Mouse (Mus musculus) stomach, embryonic 16.5 days (tissue): ENCODE data around the gene Olfr504. TPM values are rescaled to one million over a fixed set of nuclear protein-coding genes. Genes with fewer than 3 reads are reported as not detected.

Experiments
- polyA plus RNA-seq: library from polyadenylated mRNA; unstranded; fragments of >200 nt; fragmentation: Nextera tagmentation; extraction: Ambion mirVana; gene quantifications from 2 replicates; pipeline ENCODE4 v1.2.1, GENCODE M21; 2015

Gene Olfr504
- polyA plus RNA-seq, 1 experiment from 2014 or later: not detected

Other genes starting within 250 kb of the Olfr504 start
- not detected in 2 replicates for gene Olfr492, start 242.1 kb downstream of the Olfr504 start, polyA plus RNA-seq
- gene Olfr493, start 218.8 kb downstream of the Olfr504 start, polyA plus RNA-seq: not detected in 2 replicates
- not detected in 2 replicates for gene Olfr494, start 200.5 kb downstream of the Olfr504 start, polyA plus RNA-seq
- gene Olfr495, start 172.6 kb downstream of the Olfr504 start, polyA plus RNA-seq: not detected in 2 replicates
- gene Olfr497, start 145.4 kb downstream of the Olfr504 start, polyA plus RNA-seq: not detected in 2 replicates
- gene Olfr498, start 100.5 kb downstream of the Olfr504 start, polyA plus RNA-seq: not detected in 2 replicates
- gene Olfr502, start 40.7 kb downstream of the Olfr504 start, polyA plus RNA-seq: not detected in 2 replicates
- gene Olfr503, start 21.3 kb downstream of the Olfr504 start, polyA plus RNA-seq: not detected in 2 replicates
- not detected in 2 replicates for gene Olfr506, start 45.0 kb upstream of the Olfr504 start, polyA plus RNA-seq
- gene Olfr507, start 56.0 kb upstream of the Olfr504 start, polyA plus RNA-seq: not detected in 2 replicates
- gene Olfr508, start 64.2 kb upstream of the Olfr504 start, polyA plus RNA-seq: not detected in 2 replicates
- gene Olfr509, start 86.1 kb upstream of the Olfr504 start, polyA plus RNA-seq: not detected in 2 replicates
- gene Olfr510, start 100.6 kb upstream of the Olfr504 start, polyA plus RNA-seq: not detected in 2 replicates
- gene Olfr512, start 147.5 kb upstream of the Olfr504 start, polyA plus RNA-seq: not detected in 2 replicates
- gene Olfr513, start 185.2 kb upstream of the Olfr504 start, polyA plus RNA-seq: not detected in 2 replicates